Mouse (Mus musculus): ENCODE measurements around the gene Olfr221.

Olfr221 gene

GRCm38 (mm10) chr14:52005616-52006015 is 36.6 kb downstream of the Olfr221 start:
- no peak for DNase-seq (ENCODE audit: low read depth, low spot score)

DNA sequence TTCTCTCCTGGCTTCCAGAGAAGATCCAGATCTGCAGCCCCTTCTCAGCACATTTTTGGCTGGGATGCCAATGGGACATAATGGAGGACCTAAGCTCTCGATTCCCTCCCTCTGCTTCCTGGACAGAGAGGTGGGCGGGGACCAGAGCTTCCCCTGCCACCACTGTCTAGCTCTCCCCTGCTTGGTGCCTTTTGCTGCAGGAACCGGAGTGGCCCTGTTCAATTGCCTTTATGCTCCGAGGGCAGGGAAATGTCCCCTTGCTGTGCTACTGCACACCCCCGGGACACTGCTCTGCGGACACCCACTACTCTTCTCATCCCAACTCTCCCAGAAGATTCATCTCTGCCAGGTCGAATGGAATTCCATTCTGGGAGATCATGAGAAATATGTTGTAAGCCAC is 37.1 kb downstream of the Olfr221 start:
- DNase-seq (ENCODE audit: low read depth, low spot score) = no peak

DNA sequence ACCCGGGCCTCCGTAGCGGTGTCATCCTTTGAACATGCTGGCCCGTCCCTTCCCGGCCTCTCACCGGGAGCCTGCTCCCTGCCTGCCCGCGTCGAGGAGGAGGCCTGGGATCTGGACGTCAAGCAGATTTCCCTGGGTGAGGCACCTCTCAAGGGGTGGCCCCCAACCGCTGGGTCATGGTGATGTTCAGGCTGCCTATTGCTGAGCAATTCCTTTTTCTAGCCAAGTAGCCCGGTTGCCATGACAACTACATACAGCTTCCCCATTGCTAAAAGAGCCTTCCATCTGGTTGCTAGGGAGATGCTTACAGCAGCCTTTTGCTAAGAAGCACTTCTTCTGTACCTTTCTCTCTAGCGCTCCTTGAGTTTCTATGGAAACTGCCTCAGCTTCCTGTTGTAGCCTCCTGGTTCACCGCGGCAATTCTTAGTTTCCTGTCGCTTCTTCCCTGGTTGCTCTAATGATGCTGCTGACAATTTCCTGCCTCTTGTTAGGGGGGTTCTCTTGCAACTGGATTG is 38.2 kb downstream of the Olfr221 start:
- DNase-seq (ENCODE audit: low read depth, low spot score) = peak; percentile 76

DNA sequence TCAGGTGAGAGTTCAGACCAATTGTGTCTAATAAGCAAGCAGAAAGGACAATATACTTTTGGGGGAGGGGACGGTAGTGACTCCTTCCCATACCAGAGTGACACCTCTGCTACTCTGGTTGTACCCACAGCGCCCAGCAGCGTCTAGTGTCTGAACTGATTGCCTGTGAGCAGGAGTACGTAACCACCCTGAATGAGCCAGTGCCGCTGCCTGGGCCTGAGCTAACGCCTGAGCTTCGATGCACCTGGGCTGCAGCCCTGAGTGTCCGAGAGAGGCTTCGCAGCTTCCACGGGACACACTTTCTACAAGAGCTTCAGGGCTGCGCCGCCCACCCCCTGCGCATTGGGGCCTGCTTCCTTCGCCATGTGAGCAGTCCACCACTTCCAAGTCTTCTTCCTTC is 44.8 kb downstream of the Olfr221 start:
- no peak for DNase-seq (ENCODE audit: low read depth, low spot score)

GRCm38 (mm10) chr14:51996866-51997265 is 45.4 kb downstream of the Olfr221 start:
- DNase-seq (ENCODE audit: low read depth, low spot score) = no peak

DNA sequence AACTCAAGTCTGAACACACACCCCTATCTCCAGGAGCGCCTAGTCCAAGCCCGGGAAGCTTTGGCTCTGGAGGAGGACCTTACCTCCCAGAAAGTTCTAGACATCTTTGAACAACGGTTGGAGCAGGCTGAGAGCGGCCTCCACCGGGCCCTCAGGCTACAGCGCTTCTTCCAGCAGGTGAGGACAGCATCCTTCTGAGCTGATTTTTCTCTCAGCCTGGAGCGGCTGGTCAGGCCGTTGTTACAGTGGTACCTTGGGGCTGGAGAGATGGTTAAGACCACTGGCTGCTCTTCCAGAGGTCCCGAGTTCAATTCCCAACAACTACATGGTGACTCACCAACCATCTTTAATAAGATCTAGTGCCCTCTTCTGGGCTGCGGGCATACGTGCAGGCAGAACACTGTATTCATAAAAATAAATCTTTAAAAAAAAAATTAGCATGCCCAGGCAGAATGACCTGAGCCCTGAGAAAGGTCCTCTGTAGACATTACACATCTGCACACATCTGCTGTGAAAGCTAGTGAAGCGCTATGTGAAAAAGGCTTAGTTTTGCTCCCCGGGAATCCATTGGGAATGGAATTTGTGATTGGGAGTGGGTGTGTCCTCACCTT is 45.9 kb downstream of the Olfr221 start:
- DNase-seq (ENCODE audit: low read depth, low spot score) = no peak

DNA sequence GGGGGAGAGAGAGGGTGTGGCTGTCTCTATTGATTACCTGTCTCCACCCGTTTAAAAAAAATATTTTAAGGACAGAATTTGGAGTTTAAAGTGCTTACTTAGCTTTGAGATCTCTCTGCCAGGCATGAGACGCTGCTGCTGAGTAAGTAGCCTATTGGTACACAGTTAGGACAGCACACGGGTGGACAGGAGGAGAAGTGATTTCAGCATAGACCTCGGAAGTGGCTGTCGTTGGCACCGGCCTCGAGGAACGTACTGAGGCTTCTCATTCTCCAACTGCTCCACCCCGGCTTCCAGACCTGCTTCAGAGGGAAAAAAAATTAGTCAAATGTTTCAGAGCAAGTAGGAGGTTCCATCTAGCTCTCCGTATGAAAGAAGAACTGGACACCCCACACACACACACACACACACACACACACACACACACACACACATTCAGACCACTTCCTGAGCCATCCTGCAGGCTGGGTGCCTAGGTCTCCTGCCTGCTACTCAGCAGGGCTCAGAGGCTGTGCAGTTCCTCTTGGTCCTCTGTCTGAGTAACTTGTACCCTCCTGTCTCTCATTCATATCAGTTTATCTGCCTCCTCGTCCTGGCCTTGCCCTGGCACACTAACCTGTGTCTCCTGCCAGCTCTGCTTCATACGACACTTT is 46.9 kb downstream of the Olfr221 start:
- DNase-seq (ENCODE audit: low read depth, low spot score) = no peak

- DNase-seq (ENCODE audit: low read depth, low spot score) = no peak
Observed at GRCm38 (mm10) chr14:51994453-51994852, 47.8 kb downstream of the Olfr221 start.

- no peak for DNase-seq (ENCODE audit: low read depth, low spot score)
Observed at GRCm38 (mm10) chr14:51989461-51989970, 52.7 kb downstream of the Olfr221 start.

DNA sequence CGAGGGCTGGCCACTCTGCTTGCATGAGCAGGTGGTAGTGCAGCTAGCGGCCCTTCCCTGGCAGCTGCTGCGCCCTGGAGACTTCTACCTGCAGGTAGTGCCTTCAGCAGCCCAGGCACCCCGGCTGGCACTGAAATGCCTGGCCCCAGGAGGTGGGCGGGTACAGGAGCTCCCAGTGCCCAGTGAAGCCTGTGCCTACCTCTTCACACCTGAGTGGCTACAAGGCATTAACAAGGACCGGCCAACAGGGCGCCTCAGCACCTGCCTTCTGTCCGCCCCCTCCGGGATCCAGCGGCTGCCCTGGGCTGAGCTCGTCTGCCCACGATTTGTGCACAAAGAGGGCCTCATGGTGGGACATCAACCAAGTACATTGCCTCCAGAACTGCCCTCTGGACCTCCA is 53.5 kb downstream of the Olfr221 start:
- no peak for DNase-seq (ENCODE audit: low read depth, low spot score)

GRCm38 (mm10) chr14:51987177-51987576 is 55.1 kb downstream of the Olfr221 start:
- DNase-seq (ENCODE audit: low read depth, low spot score) = no peak

GRCm38 (mm10) chr14:51986153-51986505 is 56.1 kb downstream of the Olfr221 start:
- DNase-seq (ENCODE audit: low read depth, low spot score) = no peak

- DNase-seq (ENCODE audit: low read depth, low spot score) = peak; percentile 86
Observed at GRCm38 (mm10) chr14:51985301-51986152, 56.7 kb downstream of the Olfr221 start.

DNA sequence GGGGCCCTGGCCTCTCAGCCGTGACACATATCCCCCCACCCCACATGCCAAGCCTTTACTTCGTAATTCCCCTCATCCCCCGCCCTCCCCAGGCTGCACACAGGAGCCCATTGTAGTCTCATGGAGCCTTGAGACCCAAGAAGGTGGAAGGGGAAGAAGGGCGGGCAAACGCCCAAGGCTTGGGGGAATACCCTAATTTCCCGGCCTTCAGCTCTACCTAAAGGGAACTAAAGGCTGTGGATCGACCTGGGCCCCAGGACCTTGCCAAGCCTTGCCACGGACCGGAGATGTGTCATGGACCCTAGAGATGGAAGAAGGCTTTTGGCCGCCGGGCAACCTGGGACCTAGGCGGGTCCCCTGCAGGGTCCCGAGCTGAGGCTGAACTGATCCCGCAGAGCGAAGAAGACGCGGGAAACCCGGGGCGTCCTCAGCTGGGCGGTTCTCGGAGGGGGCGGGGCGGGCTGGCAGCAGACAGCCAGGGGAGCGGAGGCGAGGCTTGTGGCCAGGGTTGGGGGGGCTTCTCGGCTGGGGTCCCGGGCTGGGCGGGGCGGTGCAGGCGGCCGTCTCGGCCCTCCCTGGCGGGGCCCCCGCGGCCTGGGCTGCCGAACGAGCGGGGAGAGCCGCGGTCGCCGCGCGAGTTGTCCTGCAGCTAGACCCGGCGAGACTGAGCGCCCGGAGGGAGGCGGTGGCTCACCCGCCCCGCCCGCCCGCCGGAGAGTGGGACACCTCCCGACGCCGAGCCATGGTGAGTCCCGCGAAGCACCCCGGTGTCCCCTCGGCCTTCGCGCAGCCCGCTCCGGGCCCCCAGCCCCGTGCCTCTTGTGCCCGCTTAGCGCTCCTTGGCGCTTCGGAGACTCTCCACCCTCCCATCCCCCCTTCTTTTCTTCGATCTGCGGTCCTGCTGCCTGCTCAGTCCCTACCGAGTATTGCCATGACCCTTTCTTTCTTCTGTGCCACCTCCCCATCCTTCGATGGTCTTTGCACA is 57.7 kb downstream of the Olfr221 start, which contains the start of gene Arhgef40:
Arhgef40 (plus strand) TSS at position 473 of the 985 bp plus-strand sequence.
- peak; percentile 80 for DNase-seq (ENCODE audit: low read depth, low spot score)

Data from mesoderm, embryonic 11.5 days (tissue).